Mouse (Mus musculus): ENCODE data around the gene Kif16b.

The Kif16b gene

GRCm38 (mm10) chr2:142641766-142642165, 259.6 kb downstream of the Kif16b start:
- DNase-seq = no peak

DNA sequence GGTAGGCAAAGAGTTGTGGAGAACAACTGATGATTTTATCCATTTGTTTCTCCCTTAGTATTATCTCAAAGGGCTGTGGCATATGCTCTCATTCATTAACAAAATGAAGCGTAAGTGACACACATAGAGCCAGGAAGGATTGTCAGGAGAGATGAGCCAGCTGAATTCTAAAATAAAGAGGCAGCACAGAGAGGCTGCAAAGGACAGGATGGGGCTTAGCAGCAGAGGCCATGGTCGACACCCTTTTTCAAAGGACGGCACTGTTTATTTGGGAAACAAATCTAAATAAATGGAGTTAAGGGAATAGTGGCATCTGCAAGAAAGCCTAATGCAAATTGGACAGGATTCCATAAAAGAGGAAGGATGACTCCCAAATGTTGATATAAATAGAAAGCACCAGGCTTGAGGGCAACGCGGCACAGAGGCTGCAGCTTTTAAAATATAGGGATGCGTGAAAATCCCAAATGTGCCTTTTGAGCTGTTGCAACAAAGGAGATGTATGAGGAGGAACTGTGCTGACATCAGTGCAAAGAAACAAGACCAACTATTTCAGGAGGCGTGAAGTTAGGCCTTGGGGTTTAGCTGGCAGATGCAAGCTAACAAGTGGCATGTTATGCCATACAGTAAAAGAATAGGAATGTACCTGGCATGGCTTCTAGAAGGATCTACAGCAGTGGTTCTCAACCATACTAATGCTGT, 265.6 kb downstream of the Kif16b start:
- DNase-seq = no peak

DNA sequence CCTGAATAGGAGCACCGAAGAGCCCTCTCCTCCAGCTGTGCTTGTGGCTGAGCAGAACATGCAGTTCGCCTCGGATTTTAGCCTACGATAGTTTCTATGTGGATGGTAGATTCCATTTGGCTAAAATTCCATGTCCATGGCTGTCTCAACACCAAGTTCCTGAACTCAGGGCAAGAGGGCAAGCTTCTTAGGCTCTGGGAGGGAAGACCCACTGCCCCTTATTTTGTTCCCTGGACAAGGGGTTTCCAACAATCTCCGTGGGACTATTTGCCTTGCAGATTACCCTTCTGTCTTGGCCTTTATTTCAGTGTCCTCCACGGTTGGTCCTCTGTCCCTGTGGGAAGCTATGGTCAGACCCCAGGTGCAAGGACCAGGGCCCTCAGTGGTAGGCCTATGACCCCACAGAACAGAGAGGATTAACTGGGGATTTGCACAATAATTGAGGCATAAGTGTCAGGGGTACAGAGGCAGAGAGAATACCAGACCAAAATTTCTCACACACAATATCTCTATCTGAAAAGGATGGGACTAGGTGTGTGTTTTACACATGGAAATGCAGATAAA, 267.3 kb downstream of the Kif16b start:
- DNase-seq = no peak

DNA sequence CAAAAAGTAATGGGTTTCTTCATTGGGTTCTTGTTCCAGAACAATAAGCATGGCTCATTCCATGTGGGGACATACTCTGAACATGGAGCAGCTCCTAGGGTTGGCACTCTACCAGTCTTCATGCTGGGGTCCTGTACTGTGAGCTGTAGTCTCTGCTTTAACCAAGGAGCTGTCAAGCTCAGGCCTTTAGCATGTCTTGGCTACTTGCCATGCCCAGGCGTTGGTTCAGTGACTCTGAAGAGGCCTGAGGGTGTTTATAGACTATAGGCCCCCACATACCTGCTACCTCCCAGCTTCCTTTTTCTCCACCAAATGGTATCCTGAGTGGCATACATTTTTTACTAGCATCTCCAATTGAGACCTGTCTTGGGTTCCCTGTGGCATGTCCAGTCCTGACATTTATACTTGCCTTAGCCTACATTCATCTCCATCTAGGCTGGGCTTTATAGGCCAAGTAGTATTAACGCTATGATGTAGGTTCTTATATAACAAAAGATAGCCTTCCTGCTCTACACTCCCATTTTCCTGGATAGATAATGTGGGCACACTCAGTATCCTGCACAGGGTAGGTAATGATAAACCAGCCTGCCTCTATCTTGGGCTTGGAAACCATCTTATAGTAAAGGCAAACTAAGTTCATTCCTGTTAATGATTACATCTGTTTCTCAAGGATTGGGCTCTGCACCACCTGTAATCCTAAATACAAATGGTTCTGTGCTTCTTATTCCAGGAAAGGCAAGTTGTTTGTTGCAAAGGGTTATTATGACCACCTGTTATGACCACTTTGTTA, 271.6 kb downstream of the Kif16b start:
- DNase-seq = no peak

DNA sequence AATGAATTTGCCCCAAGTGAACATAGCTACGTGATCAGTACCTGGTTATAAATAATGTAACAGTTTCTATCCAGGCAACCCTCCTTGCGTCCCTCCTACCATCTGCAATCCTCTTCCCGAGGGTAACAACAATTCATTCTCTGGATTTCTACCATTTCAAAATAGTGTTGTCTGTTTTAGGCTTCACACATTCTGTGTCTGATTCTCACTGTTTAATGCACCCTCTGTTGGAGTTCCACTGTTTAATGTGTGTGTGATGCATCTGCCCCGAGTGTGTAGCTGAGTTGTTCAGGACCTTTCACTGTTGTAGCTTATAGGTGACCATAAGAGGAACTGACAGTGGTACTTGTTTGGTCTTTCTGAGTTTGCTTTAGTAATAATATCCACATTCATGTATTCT, 275.6 kb downstream of the Kif16b start:
- DNase-seq = no peak

DNA sequence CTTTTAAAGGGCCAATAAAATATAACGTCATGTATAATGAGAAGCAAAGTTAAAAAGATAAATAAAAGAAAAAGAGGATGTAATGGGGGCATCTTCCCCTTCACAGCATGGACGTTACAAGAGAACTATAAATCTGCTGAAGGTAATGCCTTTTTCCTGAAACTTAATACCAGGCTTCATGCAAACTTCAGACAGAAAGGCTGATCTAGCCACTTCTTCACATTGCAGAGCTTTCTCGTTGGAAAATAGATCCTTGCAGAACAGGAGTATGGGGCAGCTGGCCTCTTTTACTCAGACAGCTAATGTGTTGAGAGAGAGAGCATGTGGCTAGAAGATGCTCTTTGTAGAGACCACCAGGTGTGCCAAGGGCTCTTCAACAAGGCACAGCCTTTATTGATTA, 276.2 kb downstream of the Kif16b start:
- no peak for DNase-seq

DNA sequence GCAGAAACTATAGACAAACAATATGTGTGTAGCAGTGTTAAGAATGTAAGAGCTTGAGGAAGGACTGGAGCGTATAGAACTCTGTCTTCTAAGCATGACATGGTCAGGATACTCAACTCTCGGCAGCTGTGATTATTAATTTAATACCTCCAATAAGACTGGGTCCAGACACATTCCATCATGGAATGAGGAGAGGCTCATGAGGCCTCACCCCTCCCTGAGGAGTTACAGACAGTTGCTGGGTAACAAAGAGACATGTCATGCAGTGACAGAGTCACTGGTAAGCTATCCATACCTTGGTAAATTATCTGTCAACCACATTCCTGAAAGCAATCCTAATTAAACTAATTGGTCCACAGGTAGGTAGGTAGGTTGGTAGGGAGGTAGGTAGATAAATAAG, 277.1 kb downstream of the Kif16b start:
- DNase-seq = no peak

DNA sequence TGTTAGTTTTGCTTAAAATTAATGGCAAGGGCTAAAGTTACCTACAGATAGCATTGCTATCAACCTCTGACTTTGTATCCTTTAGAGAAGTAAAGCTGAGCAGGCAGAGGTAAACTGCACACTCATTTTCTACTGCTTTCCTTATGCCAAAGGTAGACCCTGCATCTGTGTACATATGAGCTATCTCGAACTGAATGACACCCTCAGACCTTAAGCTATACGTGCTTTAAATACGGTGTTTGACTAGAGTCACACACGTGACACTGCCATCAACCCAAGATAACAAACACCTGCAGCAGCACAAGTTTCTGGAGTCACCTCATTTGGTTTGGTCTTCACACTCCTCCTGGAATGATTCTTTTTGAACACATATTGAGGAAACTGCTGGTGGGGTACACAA, 280.2 kb downstream of the Kif16b start:
- no peak for DNase-seq

DNA sequence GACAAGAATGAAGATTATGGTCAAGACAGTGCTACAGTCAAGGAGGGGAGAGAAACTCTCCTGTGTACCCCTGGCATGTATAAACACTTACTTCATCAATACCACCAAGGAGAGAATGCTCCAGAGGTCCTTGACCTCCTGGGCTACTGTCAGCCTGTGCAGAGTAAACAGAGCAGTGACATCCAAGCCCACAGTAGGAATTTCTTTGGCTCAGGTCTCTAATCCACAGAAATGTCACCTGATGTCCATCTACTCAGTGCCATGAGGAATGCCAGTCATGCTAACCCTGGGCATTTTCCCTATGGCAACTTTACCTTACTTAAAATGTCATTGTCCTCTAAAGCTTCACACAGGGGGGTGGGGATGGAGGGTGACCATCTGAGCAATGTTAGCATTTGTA, 281.4 kb downstream of the Kif16b start:
- no peak for DNase-seq

DNA sequence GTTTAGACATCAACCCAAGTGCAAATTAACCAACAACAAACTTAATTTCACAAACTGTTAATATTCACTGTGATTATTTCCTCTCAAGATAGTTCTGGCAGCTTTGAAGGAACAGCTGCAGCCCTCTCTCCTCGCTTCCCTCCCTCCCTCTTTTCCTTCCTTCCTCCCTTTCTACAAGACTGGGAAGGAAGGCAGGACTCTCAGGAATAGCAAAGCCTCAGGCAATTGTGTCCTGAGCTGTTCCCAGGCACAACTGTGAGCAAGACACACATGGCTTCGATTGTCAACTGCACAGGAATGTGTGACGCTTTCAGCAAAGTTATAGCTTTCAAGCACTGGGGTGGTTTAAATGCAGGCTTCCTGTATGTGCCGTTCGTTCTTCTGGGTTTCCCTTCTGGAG, 286.8 kb downstream of the Kif16b start:
- no peak for DNase-seq

DNA sequence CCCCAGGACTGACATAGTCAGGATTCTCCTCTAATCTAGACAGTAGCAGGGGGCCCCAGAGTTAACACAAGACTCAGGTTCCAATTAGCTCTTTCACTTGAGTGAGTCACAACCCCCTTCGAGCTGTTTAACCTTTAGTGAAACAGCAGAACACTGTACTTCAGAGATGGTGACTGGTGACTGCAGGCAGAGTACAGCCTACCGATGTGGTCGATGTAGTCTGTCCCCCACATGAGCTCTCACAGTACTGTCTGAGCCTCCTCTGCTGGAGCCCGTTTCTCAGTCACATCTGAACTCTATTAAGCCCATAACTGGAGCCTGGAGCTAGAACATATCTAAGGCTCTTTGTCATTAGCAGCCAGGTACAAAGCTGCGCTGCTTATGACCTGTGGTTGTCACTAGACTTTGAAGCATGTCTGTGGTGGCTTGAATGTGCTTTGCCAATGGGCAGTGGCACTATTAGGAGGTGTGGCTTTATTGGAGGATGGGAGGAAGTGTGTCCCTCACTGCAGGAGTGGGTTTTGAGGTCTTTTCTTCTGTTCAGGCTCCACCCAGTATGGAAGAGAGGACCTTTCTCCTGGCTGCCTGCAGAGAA, 288.9 kb downstream of the Kif16b start:
- no peak for DNase-seq

GRCm38 (mm10) chr2:142611113-142611512, 290.2 kb downstream of the Kif16b start:
- DNase-seq = peak; percentile 61

DNA sequence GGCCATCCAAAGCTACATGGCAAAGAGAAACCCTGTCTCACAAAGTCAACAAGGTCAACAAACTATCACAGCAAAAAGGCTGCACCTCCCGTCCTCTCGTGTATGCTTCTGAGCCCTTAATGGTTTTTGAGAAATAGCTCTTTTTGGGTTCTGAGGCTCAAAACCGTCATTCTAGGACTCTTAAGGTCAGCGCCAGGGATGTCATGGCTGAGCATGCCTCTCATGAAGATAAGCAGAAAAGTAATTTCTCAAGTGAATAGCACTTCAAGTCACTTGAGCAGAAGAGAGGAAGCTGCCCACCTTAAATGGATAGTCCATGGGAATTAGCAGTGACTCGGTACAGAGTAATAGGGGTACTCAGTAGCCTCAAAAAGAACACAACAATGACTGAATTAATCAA, 291.1 kb downstream of the Kif16b start:
- no peak for DNase-seq

GRCm38 (mm10) chr2:142608778-142609177, 292.6 kb downstream of the Kif16b start:
- DNase-seq = no peak

DNA sequence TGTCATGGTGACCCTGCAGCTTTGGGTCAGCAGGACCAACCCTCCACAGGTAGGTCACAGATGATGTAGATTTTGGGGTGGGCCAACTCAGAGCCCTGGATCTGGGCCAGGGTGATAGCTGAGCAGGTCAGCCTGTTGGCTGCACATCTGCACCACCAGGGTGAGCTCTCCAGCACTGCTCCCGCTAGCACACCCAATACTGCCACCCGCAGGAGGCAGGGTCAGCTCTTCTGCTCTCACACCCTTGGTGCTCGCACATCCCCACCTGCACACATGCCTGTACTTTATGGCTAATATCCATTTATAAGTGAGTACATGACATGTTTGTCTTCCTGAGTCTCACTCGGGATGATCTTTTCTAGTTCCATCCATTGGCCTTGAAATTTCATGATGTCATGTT, 296.6 kb downstream of the Kif16b start:
- DNase-seq = no peak

DNA sequence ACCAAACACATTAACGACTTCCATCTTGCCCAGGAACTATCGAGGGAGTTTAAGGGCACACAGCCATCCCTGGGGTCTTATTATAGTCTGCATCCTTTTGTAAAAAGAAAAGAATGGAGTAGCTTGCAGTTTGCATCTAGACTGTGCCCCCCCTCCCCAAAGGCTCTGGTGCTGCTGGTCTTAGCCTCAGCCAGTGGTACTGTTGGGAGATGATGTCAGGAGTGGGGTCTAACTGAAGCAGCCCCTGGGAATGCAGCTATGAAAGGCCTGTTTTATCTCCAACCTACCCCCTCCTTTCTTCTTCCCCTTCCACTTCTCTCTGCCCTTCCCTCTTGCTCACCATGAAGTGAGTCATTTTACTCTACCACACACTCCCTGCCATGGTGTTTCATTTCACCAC, 298.1 kb downstream of the Kif16b start:
- no peak for DNase-seq

- no peak for DNase-seq
Observed at GRCm38 (mm10) chr2:142599235-142599634, 302.1 kb downstream of the Kif16b start.

DNA sequence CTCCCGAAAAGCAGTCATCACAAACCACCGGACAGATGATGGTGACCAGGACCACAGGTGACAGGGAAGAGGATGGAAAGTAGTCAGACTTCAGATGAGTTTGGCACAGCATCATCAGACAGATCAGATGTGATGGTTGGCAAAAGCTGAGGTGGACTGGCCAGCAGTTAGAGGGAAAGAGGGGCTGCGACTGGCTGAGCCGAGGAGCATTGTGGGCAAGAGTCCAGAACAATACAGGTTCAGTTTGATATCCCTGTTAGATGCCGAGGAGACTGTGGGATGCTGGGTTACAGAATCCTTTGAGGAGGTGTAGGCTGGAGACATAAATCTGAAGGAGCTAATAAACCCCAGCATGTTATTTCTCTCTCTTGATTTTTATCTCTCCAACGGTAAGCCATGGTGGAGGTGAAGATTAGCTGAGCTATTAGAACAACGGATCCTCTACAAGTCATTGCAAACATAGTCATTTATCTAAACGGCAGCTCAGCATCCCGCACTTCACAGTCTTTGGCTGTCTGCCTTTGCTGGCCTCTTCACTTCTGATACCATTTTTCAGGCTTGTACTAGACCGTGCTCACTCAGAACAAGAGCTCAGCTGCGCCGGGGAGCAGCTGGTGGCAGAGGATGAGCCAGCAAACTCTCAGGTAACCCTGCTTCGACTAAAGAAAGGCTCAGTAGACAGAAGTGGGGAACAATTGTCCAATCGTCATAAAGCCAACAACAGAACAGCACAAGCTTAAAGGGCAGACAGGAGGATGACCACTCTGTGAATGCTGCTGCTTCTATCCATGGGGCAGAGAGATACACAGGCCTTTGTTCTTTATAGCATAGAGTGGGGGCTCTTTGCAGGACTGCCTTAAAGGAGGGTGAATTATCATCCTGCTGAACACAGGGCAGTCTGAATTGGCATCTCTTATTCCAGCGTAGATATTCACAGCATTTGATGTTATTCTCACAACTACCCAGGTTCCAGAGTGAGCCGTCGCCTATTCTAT, 304.9 kb downstream of the Kif16b start:
- no peak for DNase-seq

DNA sequence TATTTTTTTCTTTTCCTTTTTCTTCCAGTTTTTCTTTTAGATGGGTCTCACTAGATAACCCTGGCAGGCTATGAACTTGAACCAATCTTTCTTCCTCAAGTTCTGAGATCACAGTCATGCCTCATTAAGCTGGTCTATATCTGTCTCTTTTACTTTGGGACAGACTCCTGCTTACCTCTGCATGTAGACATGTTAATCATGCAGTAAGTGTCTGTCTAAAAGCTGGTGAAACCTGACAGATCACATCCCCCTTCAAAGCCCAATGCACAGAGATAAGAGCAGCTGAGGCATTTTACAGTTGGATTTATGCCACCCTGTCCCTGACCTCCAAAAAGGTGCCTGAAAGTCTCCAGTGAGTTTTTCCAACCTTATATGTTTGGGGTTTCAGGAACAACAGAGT, 310.4 kb downstream of the Kif16b start:
- DNase-seq = no peak

- DNase-seq = no peak
Observed at GRCm38 (mm10) chr2:142590284-142590724, 311.0 kb downstream of the Kif16b start.

DNA sequence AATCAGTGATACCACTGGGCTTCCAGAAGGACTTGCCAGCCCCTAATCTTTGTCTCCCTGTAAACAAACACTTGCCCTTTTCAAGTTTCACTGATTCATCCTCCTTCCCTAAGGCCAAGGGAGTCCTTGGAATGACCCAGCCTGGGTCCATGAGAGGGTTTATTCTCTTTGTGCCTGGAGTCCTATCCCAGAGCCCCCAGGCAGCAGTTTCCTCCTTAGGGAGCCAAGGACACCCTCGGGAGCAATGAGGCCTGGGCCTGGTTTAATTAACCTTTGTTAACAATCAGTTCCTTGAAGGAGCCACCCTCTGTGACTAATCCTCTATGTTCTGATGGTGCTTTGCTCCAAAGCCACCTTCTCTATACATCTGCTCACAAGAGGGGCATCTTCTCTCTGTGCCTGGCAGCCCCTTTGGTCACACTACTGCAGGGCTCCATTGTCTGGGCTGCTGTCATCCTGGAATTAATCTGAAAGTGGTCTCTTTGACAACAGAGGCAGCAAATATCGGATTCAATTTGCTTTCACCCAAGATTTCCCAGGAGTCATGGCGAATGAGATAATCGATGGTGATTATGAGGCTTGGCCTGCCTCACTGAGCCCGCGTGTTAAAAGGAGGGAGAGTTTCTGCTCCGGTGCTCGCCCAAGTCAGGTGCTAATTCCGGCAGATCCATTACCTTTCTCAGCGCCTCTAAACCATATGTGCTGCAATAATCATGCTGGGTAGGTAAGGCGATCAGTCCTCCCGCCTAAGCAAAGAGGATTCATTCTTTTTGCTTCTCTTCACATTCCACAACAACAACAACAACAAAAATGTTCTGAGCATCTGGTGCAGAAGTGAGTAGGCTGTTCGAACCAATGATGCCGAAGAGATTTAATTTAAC, 311.7 kb downstream of the Kif16b start:
- DNase-seq = no peak

Data from right cerebral cortex, postnatal 25 days (tissue).